Mouse (Mus musculus) olfactory bulb, adult 2 months (tissue): ENCODE data around the gene Creg2.

Source experiments
- CTCF ChIP-seq: fragments of 200-500 bp; IDR thresholded peaks from 2 replicates; pipeline ENCODE4 v1.5.1; 2012; ENCODE audit warnings: low read depth, mild to moderate bottlenecking, low read length, moderate library complexity; ENCODE audit not compliant: insufficient read depth
- POLR2A ChIP-seq: fragments of 200-500 bp; IDR thresholded peaks from 2 replicates; pipeline ENCODE4 v1.6.1; 2012; ENCODE audit warnings: mild to moderate bottlenecking, low read depth, low read length, moderate library complexity; ENCODE audit not compliant: insufficient read depth

GRCm38 (mm10) chr1:39653028-39653427 is 1.8 kb upstream of the Creg2 start:
- TF ChIP-seq CTCF (no peak), POLR2A (no peak)
